Mouse (Mus musculus): ENCODE results near the gene Kif18b. TPM values are rescaled to one million over a fixed set of nuclear protein-coding genes. Genes with fewer than 3 reads are reported as not detected.

The Kif18b gene
- polyA plus RNA-seq (2012; rRNA removed): 2.2 and 5.0 TPM in 2 replicates

DNA sequence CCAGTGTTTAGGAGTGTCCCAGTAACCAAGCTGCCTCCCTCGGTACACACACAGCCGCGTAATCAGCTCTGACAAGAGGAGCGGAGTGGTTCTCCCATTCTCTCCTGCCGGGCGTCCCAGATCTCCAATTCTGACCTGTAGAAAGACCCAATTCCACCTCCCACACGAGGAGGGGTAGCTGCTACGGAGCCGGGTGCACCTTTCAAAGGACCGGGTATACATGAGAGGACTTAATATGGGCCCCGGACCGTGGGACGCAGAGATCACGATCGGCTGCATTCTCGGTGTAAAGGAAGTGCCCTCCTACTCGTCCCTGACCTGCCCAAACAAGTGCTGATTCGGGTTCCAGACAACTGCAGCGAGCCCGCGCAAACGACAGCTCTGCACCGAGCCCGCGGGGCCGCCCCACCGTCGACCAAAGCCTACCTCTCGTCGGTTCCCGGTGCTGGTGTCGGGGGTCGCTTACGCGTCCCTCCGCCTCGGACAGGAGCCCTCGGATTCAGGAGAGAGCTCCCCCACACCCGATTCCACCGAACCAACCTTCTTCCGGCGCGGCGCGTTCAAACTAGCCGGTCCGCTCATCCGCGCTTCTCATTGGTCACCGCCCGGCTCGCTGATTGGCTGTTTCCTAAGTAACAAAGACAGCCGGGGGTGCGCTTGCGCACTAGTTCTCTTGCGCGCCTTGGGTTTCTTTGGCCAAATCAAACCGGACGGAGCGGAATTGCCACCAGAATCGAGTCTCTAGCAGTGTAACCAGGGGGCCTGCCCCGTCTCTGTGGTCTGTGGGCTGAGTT lies at the start of gene Kif18b:
Gene Kif18b, minus strand, starts transcription at position 568 of the 794 bp plus-strand sequence.
- peak within 1 kb of the TSS; percentile 60 for H3K27ac ChIP-seq (ENCODE audit: insufficient read depth, low read depth, low read length)
- H3K27me3 ChIP-seq (ENCODE audit: control insufficient read depth, insufficient read depth, low read length): no peaks in the 10 kb centered on the region
- TF ChIP-seq POLR2A (IDR thresholded peaks at IDR 0.05; ENCODE audit: low read depth, low read length): no peak; the same call in 1 of the 2 replicates
- peak; percentile 6; the same call in 1 of the 2 replicates for TF ChIP-seq CTCF (IDR thresholded peaks at IDR 0.05; ENCODE audit: extremely low read depth, insufficient read length, insufficient replicate concordance, low read depth, low read length)
- H3K4me1 ChIP-seq (ENCODE audit: control insufficient read depth, insufficient read depth, insufficient read length, low read length): no peaks in the 10 kb centered on the region
- peak within 1 kb of the TSS; percentile 92 for H3K4me3 ChIP-seq (ENCODE audit: low read depth, low read length)
- WGBS: under 1% methylated on average over 62 of the region's 62 CpGs
- no peaks in the 10 kb centered on the region for H3K36me3 ChIP-seq (ENCODE audit: control insufficient read depth, insufficient read depth, low read length)

DNA sequence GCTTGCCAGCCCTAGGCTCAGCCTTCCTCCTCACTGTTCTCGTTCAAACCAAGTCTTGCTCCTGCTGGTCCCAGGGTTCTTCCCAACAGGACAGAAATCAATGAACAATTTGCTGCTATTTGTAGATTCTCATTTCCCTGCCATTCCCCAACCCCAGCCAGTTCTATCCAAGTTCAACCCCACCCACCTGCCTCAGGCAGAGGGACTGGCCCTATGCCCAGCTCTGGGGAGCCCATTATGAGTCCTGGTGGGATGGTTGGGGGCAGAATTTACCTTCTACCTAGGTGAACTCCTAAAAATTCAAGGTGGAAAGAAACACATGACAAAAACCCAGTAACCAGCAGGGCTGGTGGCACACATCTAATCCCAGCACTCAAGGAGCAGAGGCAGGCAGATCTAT lies 47.4 kb upstream of the Kif18b start:
- Histone ChIP-seq H3K36me3 (ENCODE audit: control insufficient read depth, insufficient read depth, low read length) (no peaks in the 10 kb centered on the region), H3K4me1 (ENCODE audit: control insufficient read depth, insufficient read depth, insufficient read length, low read length) (no peaks in the 10 kb centered on the region), H3K4me3 (ENCODE audit: low read depth, low read length) (no peak overlapping the region), H3K27ac (ENCODE audit: insufficient read depth, low read depth, low read length) (no peak overlapping the region), H3K27me3 (ENCODE audit: control insufficient read depth, insufficient read depth, low read length) (0 out of 2 replicates have a peak, but pooled peaks cover 3% of the 10 kb centered on the region)
- WGBS: 33% methylated on average over 1 of the region's 1 CpGs
- TF ChIP-seq CTCF (IDR thresholded peaks at IDR 0.05; ENCODE audit: extremely low read depth, insufficient read length, insufficient replicate concordance, low read depth, low read length) (no peak), POLR2A (IDR thresholded peaks at IDR 0.05; ENCODE audit: low read depth, low read length) (no peak)

DNA sequence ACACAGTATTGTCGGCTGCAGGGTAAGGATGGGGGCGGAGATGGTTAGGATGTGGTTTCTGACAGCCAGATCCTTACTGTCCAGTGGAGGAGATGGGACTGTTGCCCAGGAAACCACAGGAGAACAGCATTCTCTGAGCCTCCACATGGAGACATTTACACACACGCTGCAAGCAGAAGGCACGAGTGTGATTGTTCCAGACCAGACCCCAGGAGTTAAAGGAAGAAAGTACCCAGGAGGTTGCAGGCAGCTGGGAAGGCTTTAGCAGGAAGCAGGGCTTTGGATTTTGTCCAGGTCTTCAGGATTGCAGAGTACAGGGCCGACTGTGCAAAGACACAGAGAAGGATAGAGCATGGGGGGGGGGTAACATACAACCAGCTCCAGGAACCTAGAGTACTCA lies 46.7 kb upstream of the Kif18b start:
- WGBS: 39% methylated on average over 5 of the region's 5 CpGs
- no peak overlapping the region for H3K27ac ChIP-seq (ENCODE audit: insufficient read depth, low read depth, low read length)
- 0 out of 2 replicates have a peak, but pooled peaks cover 3% of the 10 kb centered on the region for H3K27me3 ChIP-seq (ENCODE audit: control insufficient read depth, insufficient read depth, low read length)
- no peak for TF ChIP-seq CTCF (IDR thresholded peaks at IDR 0.05; ENCODE audit: extremely low read depth, insufficient read length, insufficient replicate concordance, low read depth, low read length)
- TF ChIP-seq POLR2A (IDR thresholded peaks at IDR 0.05; ENCODE audit: low read depth, low read length): no peak
- H3K4me3 ChIP-seq (ENCODE audit: low read depth, low read length): no peak overlapping the region
- H3K4me1 ChIP-seq (ENCODE audit: control insufficient read depth, insufficient read depth, insufficient read length, low read length): no peaks in the 10 kb centered on the region
- no peaks in the 10 kb centered on the region for H3K36me3 ChIP-seq (ENCODE audit: control insufficient read depth, insufficient read depth, low read length)

DNA sequence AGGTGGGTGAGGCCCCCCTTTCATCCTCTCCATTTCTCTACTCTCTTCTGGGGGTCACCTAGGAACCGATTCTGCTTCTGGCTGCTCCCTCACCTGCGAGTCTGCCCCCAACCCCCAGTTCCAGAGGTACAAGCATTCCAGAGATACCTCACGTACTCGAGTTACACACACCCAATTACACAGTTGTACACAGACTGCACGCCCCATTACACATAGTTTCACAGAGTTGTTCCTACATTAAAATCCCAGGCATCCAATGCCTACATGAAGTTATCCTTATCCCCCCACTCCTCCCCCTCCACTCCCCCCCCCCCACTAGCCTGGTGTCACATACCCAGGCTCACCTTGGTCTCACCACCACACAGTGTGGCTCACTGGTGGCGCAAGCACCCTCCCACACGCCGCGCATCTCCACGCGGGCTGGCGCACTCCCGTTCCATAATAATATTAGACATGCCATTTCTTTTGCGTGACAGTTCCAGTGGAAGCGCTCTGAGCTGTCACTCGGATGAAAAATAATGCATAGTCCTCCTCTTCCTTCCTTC lies 39.7 kb upstream of the Kif18b start:
- no peaks in the 10 kb centered on the region for H3K4me1 ChIP-seq (ENCODE audit: control insufficient read depth, insufficient read depth, insufficient read length, low read length)
- no peak overlapping the region for H3K27ac ChIP-seq (ENCODE audit: insufficient read depth, low read depth, low read length)
- no peak overlapping the region for H3K4me3 ChIP-seq (ENCODE audit: low read depth, low read length)
- TF ChIP-seq CTCF (IDR thresholded peaks at IDR 0.05; ENCODE audit: extremely low read depth, insufficient read length, insufficient replicate concordance, low read depth, low read length) (no peak), POLR2A (IDR thresholded peaks at IDR 0.05; ENCODE audit: low read depth, low read length) (no peak)
- 72% methylated on average over 16 of the region's 16 CpGs for WGBS
- H3K27me3 ChIP-seq (ENCODE audit: control insufficient read depth, insufficient read depth, low read length): peaks cover 12% of the 10 kb centered on the region; the same call in 1 of the 2 replicates
- no peaks in the 10 kb centered on the region for H3K36me3 ChIP-seq (ENCODE audit: control insufficient read depth, insufficient read depth, low read length)

DNA sequence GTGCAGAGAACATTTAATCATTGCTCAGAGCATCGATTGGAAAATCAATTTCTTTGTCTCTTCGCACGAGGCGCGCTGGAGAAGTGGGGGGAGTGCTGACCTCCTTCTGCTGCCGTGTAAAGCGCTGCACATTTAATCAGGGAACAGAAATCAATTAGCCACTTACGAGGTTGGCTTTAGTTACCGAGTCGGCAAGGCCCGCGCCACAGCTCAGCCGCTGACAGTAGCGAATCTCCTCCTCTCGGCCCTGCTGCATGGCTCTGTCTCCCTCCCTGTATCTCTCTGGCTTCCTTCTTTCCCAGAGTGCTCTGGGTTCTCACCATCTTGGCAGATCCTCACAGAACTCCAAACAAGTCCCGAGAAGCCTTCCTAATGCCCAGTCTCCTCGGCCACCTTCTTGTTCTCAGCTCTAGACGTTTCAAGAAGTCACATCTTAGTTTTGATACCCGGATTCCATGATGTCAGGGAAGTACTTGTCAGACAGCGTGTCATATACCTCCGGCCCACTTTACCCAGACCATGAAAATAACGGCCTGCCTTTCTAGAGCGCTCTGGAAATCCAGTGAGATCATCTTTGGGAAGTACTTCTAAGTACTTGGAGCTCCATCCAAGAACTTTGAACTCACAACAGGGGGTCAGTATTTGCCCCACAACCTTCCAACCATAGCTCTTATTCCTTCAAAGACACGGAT lies 39.1 kb upstream of the Kif18b start:
- Histone ChIP-seq H3K4me1 (ENCODE audit: control insufficient read depth, insufficient read depth, insufficient read length, low read length) (no peaks in the 10 kb centered on the region), H3K4me3 (ENCODE audit: low read depth, low read length) (no peak overlapping the region), H3K27ac (ENCODE audit: insufficient read depth, low read depth, low read length) (no peak overlapping the region), H3K36me3 (ENCODE audit: control insufficient read depth, insufficient read depth, low read length) (no peaks in the 10 kb centered on the region), H3K27me3 (ENCODE audit: control insufficient read depth, insufficient read depth, low read length) (peaks cover 12% of the 10 kb centered on the region; the same call in 1 of the 2 replicates)
- TF ChIP-seq CTCF (IDR thresholded peaks at IDR 0.05; ENCODE audit: extremely low read depth, insufficient read length, insufficient replicate concordance, low read depth, low read length) (no peak), POLR2A (IDR thresholded peaks at IDR 0.05; ENCODE audit: low read depth, low read length) (no peak)
- 24% methylated on average over 24 of the region's 24 CpGs for WGBS

DNA sequence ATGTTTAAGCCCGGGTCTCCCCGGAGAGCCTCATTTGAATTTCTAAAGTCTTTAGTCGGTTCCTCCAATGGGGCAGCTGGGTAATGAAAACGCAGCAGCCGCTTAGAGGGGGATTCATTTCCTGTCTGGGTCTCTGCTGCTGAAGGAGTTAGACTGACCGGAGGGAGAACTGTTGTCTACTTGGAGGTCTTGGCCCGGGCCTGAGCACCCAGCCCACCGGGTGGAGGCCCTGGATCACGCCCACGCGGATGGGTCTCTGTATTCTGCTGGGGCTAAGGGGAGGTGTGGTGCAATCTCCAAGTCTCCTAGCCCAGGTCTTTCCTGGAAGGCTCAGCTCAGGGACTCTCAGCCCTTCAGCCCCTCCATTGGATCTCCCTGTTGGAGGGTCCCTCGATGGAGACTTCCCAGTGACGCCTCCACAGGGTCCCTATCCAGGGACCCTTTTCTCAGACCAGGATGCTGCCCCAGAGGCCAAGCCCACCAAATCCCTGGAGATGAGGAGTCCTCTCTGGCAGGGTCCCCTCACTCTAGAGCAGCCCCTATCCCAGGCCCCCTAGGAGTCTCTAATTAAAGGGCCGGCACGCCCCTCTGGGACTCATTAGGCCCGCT lies 38.4 kb upstream of the Kif18b start:
- 27% methylated on average over 16 of the region's 16 CpGs for WGBS
- Histone ChIP-seq H3K27ac (ENCODE audit: insufficient read depth, low read depth, low read length) (no peak overlapping the region), H3K4me1 (ENCODE audit: control insufficient read depth, insufficient read depth, insufficient read length, low read length) (no peaks in the 10 kb centered on the region)

More for the DNA sequence above, 38.4 kb upstream of the Kif18b start:
- TF ChIP-seq CTCF (IDR thresholded peaks at IDR 0.05; ENCODE audit: extremely low read depth, insufficient read length, insufficient replicate concordance, low read depth, low read length) (no peak), POLR2A (IDR thresholded peaks at IDR 0.05; ENCODE audit: low read depth, low read length) (no peak)
- Histone ChIP-seq H3K27me3 (ENCODE audit: control insufficient read depth, insufficient read depth, low read length) (peaks cover 12% of the 10 kb centered on the region; the same call in 1 of the 2 replicates), H3K36me3 (ENCODE audit: control insufficient read depth, insufficient read depth, low read length) (no peaks in the 10 kb centered on the region), H3K4me3 (ENCODE audit: low read depth, low read length) (no peak overlapping the region)
